Mouse (Mus musculus) olfactory bulb, adult 2 months (tissue): Measurements from ENCODE around the gene Tmem37. TPM values are rescaled to one million over a fixed set of nuclear protein-coding genes. Genes with fewer than 3 reads are reported as not detected.

Source experiments
- H3K27ac ChIP-seq: fragments of 200-500 bp; 2 replicates; pipeline ENCODE4 v1.5.1; 2012; ENCODE audit warnings: low read depth, low read length; ENCODE audit not compliant: insufficient read depth
- H3K4me1 ChIP-seq: fragments of 200-500 bp; 2 replicates; pipeline ENCODE4 v1.6.1; 2012; ENCODE audit warnings: low read length; ENCODE audit not compliant: control insufficient read depth, insufficient read depth
- H3K4me3 ChIP-seq: fragments of 200-500 bp; 2 replicates; pipeline ENCODE4 v1.5.1; 2012; ENCODE audit warnings: mild to moderate bottlenecking, low read depth, low read length, moderate library complexity; ENCODE audit not compliant: insufficient read depth
- CTCF ChIP-seq: fragments of 200-500 bp; IDR thresholded peaks from 2 replicates; pipeline ENCODE4 v1.5.1; 2012; ENCODE audit warnings: low read depth, mild to moderate bottlenecking, low read length, moderate library complexity; ENCODE audit not compliant: insufficient read depth
- POLR2A ChIP-seq: fragments of 200-500 bp; IDR thresholded peaks from 2 replicates; pipeline ENCODE4 v1.6.1; 2012; ENCODE audit warnings: mild to moderate bottlenecking, low read depth, low read length, moderate library complexity; ENCODE audit not compliant: insufficient read depth
- WGBS: fragments of 180-500 bp; shearing (Covaris S2); methylation state at CpG from one replicate; pipeline ENCODE4 v1.1.7; 2018; 5-methylcytosine and 5-hydroxymethylcytosine counted together
- polyA plus RNA-seq: library from polyadenylated mRNA; stranded (reverse); fragments of >200 nt; gene quantifications from 2 replicates; pipeline ENCODE4 v1.2.4, GENCODE M21; 2012; ENCODE audit warnings: low replicate concordance; ENCODE audit not compliant: missing spikeins, insufficient read depth, insufficient read length

Gene Tmem37
- polyA plus RNA-seq, 1 experiment = not detected

- TF ChIP-seq CTCF = no peak
- TF ChIP-seq POLR2A = no peak
- no peak overlapping the region for H3K4me3 ChIP-seq
- H3K4me1 ChIP-seq = 0 out of 2 replicates have a peak, but pooled peaks cover 2% of the 10 kb centered on the region
- WGBS = 96% methylated on average over 2 of the region's 2 CpGs
- H3K27ac ChIP-seq = no peak overlapping the region
Measured at GRCm38 (mm10) chr1:120033469-120033854, 40.4 kb downstream of the Tmem37 start.

GRCm38 (mm10) chr1:120032804-120033468 lies 40.9 kb downstream of the Tmem37 start:
- Histone ChIP-seq H3K27ac (no peak overlapping the region), H3K4me1 (0 out of 2 replicates have a peak, but pooled peaks cover 2% of the 10 kb centered on the region), H3K4me3 (no peak overlapping the region)
- WGBS = 44% methylated on average over 10 of the region's 10 CpGs
- TF ChIP-seq POLR2A (no peak), CTCF (peak; percentile 84; the same call in 1 of the 2 replicates)

GRCm38 (mm10) chr1:120030474-120030873 lies 43.4 kb downstream of the Tmem37 start:
- no peak overlapping the region for H3K27ac ChIP-seq
- TF ChIP-seq POLR2A (no peak), CTCF (no peak)
- 0 out of 2 replicates have a peak, but pooled peaks cover 2% of the 10 kb centered on the region for H3K4me1 ChIP-seq
- H3K4me3 ChIP-seq = no peak overlapping the region
- WGBS = 92% methylated on average over 3 of the region's 3 CpGs

GRCm38 (mm10) chr1:120027693-120028092 lies 46.2 kb downstream of the Tmem37 start:
- WGBS = 59% methylated on average over 4 of the region's 4 CpGs

GRCm38 (mm10) chr1:120025050-120025439 lies 48.8 kb downstream of the Tmem37 start:
- 35% methylated on average over 2 of the region's 2 CpGs for WGBS
- H3K27ac ChIP-seq = no peak overlapping the region
- TF ChIP-seq CTCF (no peak), POLR2A (no peak)
- no peak overlapping the region for H3K4me3 ChIP-seq
- no peaks in the 10 kb centered on the region for H3K4me1 ChIP-seq

More at GRCm38 (mm10) chr1:120027693-120028092, 46.2 kb downstream of the Tmem37 start:
- Histone ChIP-seq H3K4me1 (no peaks in the 10 kb centered on the region), H3K27ac (no peak overlapping the region), H3K4me3 (no peak overlapping the region)
- TF ChIP-seq POLR2A (no peak), CTCF (no peak)

- H3K4me1 ChIP-seq = no peaks in the 10 kb centered on the region
- H3K27ac ChIP-seq = no peak overlapping the region
- no peak overlapping the region for H3K4me3 ChIP-seq
- 85% methylated on average over 10 of the region's 10 CpGs for WGBS
- no peak for TF ChIP-seq CTCF
- no peak for TF ChIP-seq POLR2A
Measured at GRCm38 (mm10) chr1:120024331-120025049, 49.4 kb downstream of the Tmem37 start.

- H3K4me3 ChIP-seq = no peak overlapping the region
- H3K27ac ChIP-seq = no peak overlapping the region
- TF ChIP-seq CTCF = no peak
- no peak for TF ChIP-seq POLR2A
- H3K4me1 ChIP-seq = no peaks in the 10 kb centered on the region
- WGBS = 86% methylated on average over 17 of the region's 17 CpGs
Measured at GRCm38 (mm10) chr1:120021951-120022350, 51.9 kb downstream of the Tmem37 start.

- 73% methylated on average over 7 of the region's 7 CpGs for WGBS
- Histone ChIP-seq H3K27ac (no peak overlapping the region), H3K4me3 (no peak overlapping the region), H3K4me1 (no peaks in the 10 kb centered on the region)
- TF ChIP-seq POLR2A (no peak), CTCF (no peak)
Measured at GRCm38 (mm10) chr1:120020322-120020897, 53.5 kb downstream of the Tmem37 start.

- Histone ChIP-seq H3K27ac (no peak overlapping the region), H3K4me3 (no peak overlapping the region), H3K4me1 (no peaks in the 10 kb centered on the region)
- no peak for TF ChIP-seq POLR2A
- TF ChIP-seq CTCF = no peak
- WGBS = 92% methylated on average over 12 of the region's 12 CpGs
Measured at GRCm38 (mm10) chr1:120019428-120019827, 54.4 kb downstream of the Tmem37 start.
